Mouse (Mus musculus) hindbrain, postnatal 0 days (tissue): ENCODE results near the gene Wbp1l. TPM values are rescaled to one million over a fixed set of nuclear protein-coding genes. Genes with fewer than 3 reads are reported as not detected.

ENCODE experiments used
- ATAC-seq: fragments of 200-750 bp; cut with Nextera tagmentation; 2 replicates; pipeline ENCODE4 v1.8.0; 2017; ENCODE audit warnings: mild to moderate bottlenecking, moderate TSS enrichment, moderate library complexity
- DNase-seq: peaks from one replicate; pipeline ENCODE4 v3.0.0-alpha.2; 2015; ENCODE audit warnings: low spot score
- H3K27ac ChIP-seq: fragments of 300-500 bp; sonication (generic); 2 replicates; pipeline ENCODE4 v1.5.1; 2014; ENCODE audit warnings: mild to moderate bottlenecking
- H3K27me3 ChIP-seq: fragments of 300-500 bp; sonication (generic); 2 replicates; pipeline ENCODE4 v1.6.1; 2014; ENCODE audit warnings: low read length, mixed read lengths; ENCODE audit not compliant: insufficient read depth
- H3K36me3 ChIP-seq: fragments of 300-500 bp; sonication (generic); 2 replicates; pipeline ENCODE4 v1.6.1; 2014; ENCODE audit warnings: low read length, mixed read lengths; ENCODE audit not compliant: insufficient read depth
- H3K4me1 ChIP-seq: fragments of 300-500 bp; sonication (generic); 2 replicates; pipeline ENCODE4 v1.6.1; 2014; ENCODE audit warnings: antibody characterized with exemption, low read length, mixed read lengths; ENCODE audit not compliant: insufficient read depth
- H3K4me2 ChIP-seq: fragments of 300-500 bp; sonication (generic); 2 replicates; pipeline ENCODE4 v1.6.1; 2014; ENCODE audit warnings: low read depth, mild to moderate bottlenecking, low read length, moderate library complexity, mixed read lengths
- H3K4me3 ChIP-seq: fragments of 300-500 bp; sonication (generic); 2 replicates; pipeline ENCODE4 v1.5.1; 2014; ENCODE audit warnings: low read length
- H3K9ac ChIP-seq: fragments of 300-500 bp; sonication (generic); replicated peaks from 2 replicates; pipeline ENCODE4 v1.6.1; 2014; ENCODE audit warnings: mild to moderate bottlenecking, low read length, moderate library complexity, mixed read lengths
- H3K9me3 ChIP-seq: fragments of 300-500 bp; sonication (generic); 2 replicates; pipeline ENCODE4 v1.6.1; 2016; ENCODE audit warnings: low read length, mixed read lengths
- CTCF ChIP-seq: IDR thresholded peaks from 2 replicates; pipeline ENCODE4 v1.5.1; 2016; ENCODE audit warnings: antibody characterized with exemption, control low read depth, low read depth
- WGBS: fragments of 180-500 bp; shearing (Covaris S2); extraction: QIAGEN DNeasy Blood & Tissue Kit; methylation state at CpG from one replicate; pipeline ENCODE4 v1.1.7; 2014; 5-methylcytosine and 5-hydroxymethylcytosine counted together
- polyA plus RNA-seq: library from polyadenylated mRNA; unstranded; fragments of >200 nt; fragmentation: Nextera tagmentation; extraction: Ambion mirVana; gene quantifications from 2 replicates; pipeline ENCODE4 v1.2.1, GENCODE M21; 2015
- total RNA-seq: library from RNA; depleted of rRNA; stranded (reverse); fragments of >200 nt; gene quantifications from 2 replicates; pipeline ENCODE4 v1.2.3, GENCODE M21; 2014

Wbp1l gene
- total and polyA plus RNA-seq, 2 experiments from 2014 or later = 30.3 to 52.3 TPM

GRCm38 (mm10) chr19:46628403-46628802 is 29.5 kb downstream of the Wbp1l start:
- no peak overlapping the region for H3K9ac ChIP-seq
- no peak for DNase-seq
- TF ChIP-seq CTCF = no peak
- peaks cover 10% of the 10 kb centered on the region for H3K4me1 ChIP-seq
- 90% methylated on average over 10 of the region's 10 CpGs for WGBS
- H3K27ac ChIP-seq = no peak overlapping the region
- H3K36me3 ChIP-seq = no peaks in the 10 kb centered on the region
- no peaks in the 10 kb centered on the region for H3K27me3 ChIP-seq
- no peak overlapping the region for H3K4me3 ChIP-seq
- H3K9me3 ChIP-seq = no peaks in the 10 kb centered on the region
- H3K4me2 ChIP-seq = no peak overlapping the region
- ATAC-seq = no peak

- DNase-seq (no peak), ATAC-seq (no peak)
- no peaks in the 10 kb centered on the region for H3K4me1 ChIP-seq
- no peaks in the 10 kb centered on the region for H3K9me3 ChIP-seq
- TF ChIP-seq CTCF = no peak
- H3K27me3 ChIP-seq = no peaks in the 10 kb centered on the region
- no peaks in the 10 kb centered on the region for H3K36me3 ChIP-seq
- 70% methylated on average over 9 of the region's 9 CpGs for WGBS
- no peak overlapping the region for H3K4me3 ChIP-seq
- no peak overlapping the region for H3K9ac ChIP-seq
- no peak overlapping the region for H3K4me2 ChIP-seq
- H3K27ac ChIP-seq = peak overlapping the region; percentile 20; the same call in 1 of the 2 replicates
Observed at GRCm38 (mm10) chr19:46629807-46630206, 30.9 kb downstream of the Wbp1l start.

GRCm38 (mm10) chr19:46631637-46632036 is 32.8 kb downstream of the Wbp1l start:
- no peaks in the 10 kb centered on the region for H3K9me3 ChIP-seq
- no peaks in the 10 kb centered on the region for H3K4me1 ChIP-seq
- H3K4me2 ChIP-seq = no peak overlapping the region
- ATAC-seq (no peak), DNase-seq (no peak)
- H3K27me3 ChIP-seq = no peaks in the 10 kb centered on the region
- H3K27ac ChIP-seq = no peak overlapping the region
- TF ChIP-seq CTCF = no peak
- no peak overlapping the region for H3K4me3 ChIP-seq
- no peak overlapping the region for H3K9ac ChIP-seq
- 87% methylated on average over 9 of the region's 9 CpGs for WGBS
- H3K36me3 ChIP-seq = no peaks in the 10 kb centered on the region

- Histone ChIP-seq H3K27me3 (no peaks in the 10 kb centered on the region), H3K27ac (no peak overlapping the region), H3K36me3 (no peaks in the 10 kb centered on the region), H3K9me3 (no peaks in the 10 kb centered on the region), H3K4me2 (no peak overlapping the region), H3K4me3 (no peak overlapping the region), H3K9ac (no peak overlapping the region), H3K4me1 (no peaks in the 10 kb centered on the region)
- DNase-seq = no peak
- TF ChIP-seq CTCF = no peak
- no peak for ATAC-seq
- WGBS = 63% methylated on average over 9 of the region's 9 CpGs
Observed at GRCm38 (mm10) chr19:46635766-46636165, 36.9 kb downstream of the Wbp1l start.

GRCm38 (mm10) chr19:46637598-46637997 is 38.7 kb downstream of the Wbp1l start:
- Histone ChIP-seq H3K9ac (no peak overlapping the region), H3K4me3 (no peak overlapping the region), H3K27ac (no peak overlapping the region), H3K27me3 (no peaks in the 10 kb centered on the region), H3K4me1 (peaks cover 12% of the 10 kb centered on the region), H3K9me3 (no peaks in the 10 kb centered on the region), H3K36me3 (no peaks in the 10 kb centered on the region), H3K4me2 (no peak overlapping the region)
- no peak for DNase-seq
- no peak for TF ChIP-seq CTCF
- ATAC-seq = no peak
- 72% methylated on average over 6 of the region's 6 CpGs for WGBS

- Histone ChIP-seq H3K4me2 (no peak overlapping the region), H3K4me1 (peaks cover 25% of the 10 kb centered on the region), H3K27ac (no peak overlapping the region), H3K9me3 (no peaks in the 10 kb centered on the region), H3K9ac (no peak overlapping the region), H3K27me3 (no peaks in the 10 kb centered on the region), H3K4me3 (no peak overlapping the region), H3K36me3 (no peaks in the 10 kb centered on the region)
- no peak for ATAC-seq
- no peak for DNase-seq
- no peak for TF ChIP-seq CTCF
Observed at GRCm38 (mm10) chr19:46639053-46639452, 40.2 kb downstream of the Wbp1l start.

- no peaks in the 10 kb centered on the region for H3K27me3 ChIP-seq
- peaks cover 29% of the 10 kb centered on the region for H3K4me1 ChIP-seq
- H3K27ac ChIP-seq = no peak overlapping the region
- no peak overlapping the region for H3K4me2 ChIP-seq
- H3K36me3 ChIP-seq = no peaks in the 10 kb centered on the region; the same call in 1 of the 2 replicates
- no peak overlapping the region for H3K9ac ChIP-seq
- no peaks in the 10 kb centered on the region for H3K9me3 ChIP-seq
- no peak overlapping the region for H3K4me3 ChIP-seq
- DNase-seq = no peak
- no peak for TF ChIP-seq CTCF
- ATAC-seq = no peak
- 84% methylated on average over 14 of the region's 14 CpGs for WGBS
Observed at GRCm38 (mm10) chr19:46639496-46639895, 40.6 kb downstream of the Wbp1l start.
